ENCODE assay signal across 19 mouse cellular contexts in the genomic region with DNA sequence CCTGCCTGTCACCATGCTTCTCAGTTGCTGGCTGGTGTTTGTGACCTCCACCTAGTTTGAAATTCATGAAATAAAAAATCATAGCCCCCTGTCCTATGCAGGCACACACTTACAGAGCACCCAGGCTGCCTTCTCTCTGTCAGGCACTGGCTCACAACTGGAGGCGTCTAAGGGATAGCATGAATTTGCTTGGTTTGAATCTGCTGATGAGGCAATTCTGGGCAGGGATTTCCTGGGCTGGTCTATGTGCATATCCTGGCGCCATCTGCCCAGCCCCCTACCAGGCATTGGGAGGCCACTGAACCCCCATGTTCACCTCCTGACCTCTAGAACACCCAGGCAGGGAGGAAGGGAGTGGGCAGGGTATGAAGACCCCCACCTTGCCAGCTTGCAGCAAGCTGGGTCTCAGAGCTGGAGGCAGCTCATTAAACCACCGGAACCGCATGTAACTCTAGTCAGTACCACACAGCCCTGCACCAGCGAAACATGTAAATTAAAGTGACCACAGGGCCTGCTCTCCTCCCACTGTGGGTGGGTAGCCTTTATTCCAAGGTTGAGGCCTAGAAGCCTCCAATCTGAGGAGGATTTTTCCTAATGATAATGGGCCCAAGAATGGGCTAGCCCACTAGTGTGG.
DNase-seq lines count a peak whose midpoint lies in the region; ATAC-seq lines count a peak whose summit lies in the region.
"Had no signal": no experiment of that assay in that cellular context is flagged by ENCODE, and none has a peak within 500 bp of the region (broad histone marks: within the 10 kb centered on the region; RNA-seq: fewer than 3 reads in every experiment).

No protein-coding gene starts in this region.

- H3K4me2 ChIP-seq in hindbrain, embryonic 11.5 days (replicated peaks; ENCODE audit: low read depth, low read length): no peak overlapping the region
- H3K4me2 ChIP-seq in embryonic facial prominence, embryonic 15.5 days (replicated peaks): no peak overlapping the region
- H3K4me2 ChIP-seq: forebrain, embryonic 13.5 days; heart, embryonic 13.5 days; hindbrain, embryonic 13.5 days; intestine, embryonic 15.5 days had no signal

- H3K4me1 ChIP-seq in hindbrain, embryonic 10.5 days (replicated peaks): peaks cover 28% of the 10 kb centered on the region
- no peaks in the 10 kb centered on the region for H3K4me1 ChIP-seq in hindbrain, embryonic 11.5 days (replicated peaks; ENCODE audit: control insufficient read depth, insufficient read depth, low read length)
- peaks cover 4% of the 10 kb centered on the region; the same call in 1 of the 2 replicates for H3K4me1 ChIP-seq in embryonic facial prominence, embryonic 15.5 days

- no peak overlapping the region for H3K9ac ChIP-seq in hindbrain, embryonic 11.5 days (ENCODE audit: low read depth, low read length)
- H3K9ac ChIP-seq in embryonic facial prominence, embryonic 15.5 days: no peak overlapping the region
- H3K9ac ChIP-seq: forebrain, embryonic 13.5 days; forebrain, postnatal 0 days; heart, embryonic 13.5 days; hindbrain, embryonic 13.5 days; intestine, embryonic 15.5 days had no signal

- H3K36me3 ChIP-seq in hindbrain, embryonic 10.5 days: no peaks in the 10 kb centered on the region
- no peaks in the 10 kb centered on the region for H3K36me3 ChIP-seq in hindbrain, embryonic 11.5 days (ENCODE audit: control insufficient read depth, insufficient read depth, low read length)
- H3K36me3 ChIP-seq in embryonic facial prominence, embryonic 15.5 days: no peaks in the 10 kb centered on the region
- H3K36me3 ChIP-seq: heart, embryonic 13.5 days; hindbrain, embryonic 13.5 days; intestine, embryonic 15.5 days had no signal

- 0 out of 2 replicates have a peak overlapping the region, but pooled peaks have one; percentile 16 for H3K27ac ChIP-seq in hindbrain, embryonic 10.5 days
- H3K27ac ChIP-seq in hindbrain, embryonic 11.5 days (ENCODE audit: low read depth, low read length): no peak overlapping the region
- no peak overlapping the region for H3K27ac ChIP-seq in embryonic facial prominence, embryonic 15.5 days (replicated peaks)
- H3K27ac ChIP-seq: forebrain, embryonic 13.5 days; heart, embryonic 13.5 days; hindbrain, embryonic 13.5 days; hindbrain, postnatal 0 days; intestine, embryonic 15.5 days had no signal

- 70% methylated on average over 5 of the region's 5 CpGs for WGBS in hindbrain, embryonic 10.5 days
- 74% methylated on average over 5 of the region's 5 CpGs for WGBS in hindbrain, embryonic 11.5 days
- 50% methylated on average over 5 of the region's 5 CpGs for WGBS in embryonic facial prominence, embryonic 15.5 days

- H3K9me3 ChIP-seq in hindbrain, embryonic 10.5 days: no peaks in the 10 kb centered on the region
- H3K9me3 ChIP-seq in hindbrain, embryonic 11.5 days (ENCODE audit: control insufficient read depth, low read length): no peaks in the 10 kb centered on the region
- no peaks in the 10 kb centered on the region for H3K9me3 ChIP-seq in embryonic facial prominence, embryonic 15.5 days (replicated peaks)
- H3K9me3 ChIP-seq: forebrain, embryonic 13.5 days; heart, embryonic 13.5 days; hindbrain, embryonic 13.5 days; intestine, embryonic 15.5 days had no signal

- DNase-seq in hindbrain, embryonic 10.5 days (ENCODE audit: low spot score): no peak
- DNase-seq in hindbrain, embryonic 11.5 days (ENCODE audit: low spot score): no peak
- DNase-seq in ES-CJ7 (ENCODE audit: low read depth, low spot score): peak; percentile 12
- DNase-seq in thymus, postnatal 4 days: no peak
- DNase-seq: adrenal gland, postnatal 10 days; cerebellum, adult 11 months; cerebellum, adult 9-10 months; cerebellum, postnatal 25 days; forebrain, postnatal 0 days; gastrocnemius, postnatal 14 days; heart, postnatal 36 days had no signal

- no peak for ATAC-seq in hindbrain, embryonic 11.5 days (ENCODE audit: low FRiP score)
- ATAC-seq in embryonic facial prominence, embryonic 15.5 days (ENCODE audit: insufficient number of reproducible peaks, low FRiP score, low TSS enrichment, low read depth): peak; percentile 74; the same call in 1 of the 2 replicates
- peak; percentile 39; the same call in 1 of the 2 replicates for ATAC-seq in megakaryocyte progenitor cell, adult 5-6 weeks (replicated peaks; ENCODE audit: poor library complexity)
- no peak for ATAC-seq in CD4-positive, CD25-positive, alpha-beta regulatory T cell, adult 4 months
- ATAC-seq: forebrain, embryonic 13.5 days; forebrain, postnatal 0 days; hindbrain, postnatal 0 days; intestine, embryonic 15.5 days had no signal

- H3K27me3 ChIP-seq in hindbrain, embryonic 10.5 days (ENCODE audit: insufficient read depth, poor library complexity, severe bottlenecking): no peaks in the 10 kb centered on the region
- no peaks in the 10 kb centered on the region for H3K27me3 ChIP-seq in hindbrain, embryonic 11.5 days (ENCODE audit: control insufficient read depth, insufficient read depth, low read length)
- no peaks in the 10 kb centered on the region; the same call in 1 of the 2 replicates for H3K27me3 ChIP-seq in embryonic facial prominence, embryonic 15.5 days
- H3K27me3 ChIP-seq: heart, embryonic 13.5 days; hindbrain, embryonic 13.5 days; intestine, embryonic 15.5 days had no signal

- no peak overlapping the region for H3K4me3 ChIP-seq in hindbrain, embryonic 10.5 days
- no peak overlapping the region for H3K4me3 ChIP-seq in hindbrain, embryonic 11.5 days (ENCODE audit: low read depth, low read length)
- no peak overlapping the region for H3K4me3 ChIP-seq in embryonic facial prominence, embryonic 15.5 days (replicated peaks)
- H3K4me3 ChIP-seq: forebrain, embryonic 13.5 days; heart, embryonic 13.5 days; hindbrain, embryonic 13.5 days; intestine, embryonic 15.5 days had no signal

Comparison
In these comparisons a context has a peak if more than half of its experiments do, and no peak if none do; other contexts are left out.
1. ATAC-seq: peak in embryonic facial prominence, embryonic 15.5 days (single experiment) and megakaryocyte progenitor cell, adult 5-6 weeks (single experiment); none in hindbrain, embryonic 11.5 days (single experiment) and CD4-positive, CD25-positive, alpha-beta regulatory T cell, adult 4 months (single experiment).